Mouse (Mus musculus) activated CD4-positive, CD25-positive, alpha-beta regulatory T cell, adult 4 months (primary cell): Measurements from ENCODE around the gene Lair1. TPM values are rescaled to one million over a fixed set of nuclear protein-coding genes. Genes with fewer than 3 reads are reported as not detected.
"Not testable (repeated sequence)": the region's sequence is repeated elsewhere in the genome, so short reads cannot be mapped to it uniquely, and the experiment has no call there.

Experiments
- ATAC-seq: one replicate; pipeline ENCODE4 v1.8.0; 2017
- polyA plus RNA-seq, 2 experiments: library from polyadenylated mRNA; unstranded; fragments of 100-300 nt; shearing (Covaris generic); gene quantifications; one replicate each; pipeline ENCODE4 v1.2.1; 2017

Gene Lair1
- polyA plus RNA-seq, result 1 to 10 TPM; 5.3 to 6.9 TPM

DNA sequence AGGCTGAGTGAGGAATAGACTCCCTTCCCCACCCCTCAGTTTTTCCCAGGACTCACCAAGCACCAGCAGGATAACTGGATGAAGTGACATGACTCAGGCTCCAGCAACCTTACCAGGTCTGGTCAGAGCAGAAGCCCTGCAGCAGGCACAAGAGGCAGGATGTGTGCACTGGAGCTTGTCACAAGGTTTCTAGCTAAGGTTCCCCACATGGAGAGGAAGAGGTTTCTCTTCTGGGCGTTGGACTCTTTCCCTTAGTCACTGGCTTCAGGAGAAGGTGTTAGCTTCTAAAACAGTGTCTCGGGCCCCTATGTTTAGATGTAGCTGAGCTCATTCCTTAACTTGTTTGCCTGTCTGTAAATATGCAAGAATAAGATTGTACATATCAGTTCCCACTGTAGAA lies at the start of gene Lair1:
Lair1 (minus strand) TSS at position 192 of the 400 bp plus-strand sequence.
- peak; percentile 81 for ATAC-seq

GRCm38 (mm10) chr7:4111766-4112165 lies 48.8 kb upstream of the Lair1 start:
- no peak for ATAC-seq

DNA sequence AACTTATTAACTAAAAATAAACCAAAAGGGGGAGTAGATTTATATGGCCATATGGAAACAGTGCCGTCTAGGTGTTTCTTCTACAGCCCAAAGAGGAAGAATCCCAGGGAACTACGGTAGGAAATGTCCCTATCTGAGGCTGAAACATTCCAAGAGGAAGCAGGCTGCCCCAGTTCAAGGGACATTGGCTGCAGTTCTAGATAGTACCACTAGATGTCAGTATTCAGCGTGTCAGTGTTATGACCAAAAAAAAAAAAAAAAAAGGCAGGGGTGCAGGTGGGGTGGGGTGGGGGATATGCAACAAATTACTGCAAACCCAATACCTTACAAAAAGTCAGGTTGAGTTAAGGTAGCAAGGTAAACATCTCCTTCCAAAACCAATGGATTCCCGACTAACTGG lies 40.4 kb upstream of the Lair1 start:
- ATAC-seq, result no peak

GRCm38 (mm10) chr7:4101144-4101543 lies 38.1 kb upstream of the Lair1 start:
- ATAC-seq, result no peak

GRCm38 (mm10) chr7:4098832-4099231 lies 35.8 kb upstream of the Lair1 start:
- no peak for ATAC-seq

GRCm38 (mm10) chr7:4098301-4098700 lies 35.3 kb upstream of the Lair1 start:
- ATAC-seq, result no peak

DNA sequence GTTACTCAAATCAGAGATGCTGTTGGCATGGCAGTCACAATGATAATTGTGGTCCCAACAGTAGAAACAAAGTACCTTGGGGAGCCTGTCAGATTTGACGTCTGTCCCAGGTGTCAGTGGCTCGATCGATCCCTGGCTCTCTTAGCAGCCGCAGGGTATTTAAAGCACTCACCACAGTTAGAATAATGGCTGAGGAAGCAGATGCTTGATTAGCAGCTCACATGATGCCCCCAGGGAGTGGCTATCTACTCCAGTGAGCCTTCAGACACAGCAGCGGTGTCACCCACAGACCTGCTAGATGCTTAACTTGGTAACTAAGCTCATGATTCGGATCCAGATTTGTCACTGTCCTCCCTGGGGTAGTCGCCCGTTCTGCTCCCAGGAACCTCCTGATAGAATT lies 28.2 kb upstream of the Lair1 start:
- ATAC-seq, result no peak

GRCm38 (mm10) chr7:4088679-4089078 lies 25.7 kb upstream of the Lair1 start:
- ATAC-seq, result no peak

GRCm38 (mm10) chr7:4087896-4088480 lies 25.0 kb upstream of the Lair1 start:
- ATAC-seq, result no peak

GRCm38 (mm10) chr7:4087238-4087895 lies 24.4 kb upstream of the Lair1 start:
- no peak for ATAC-seq

DNA sequence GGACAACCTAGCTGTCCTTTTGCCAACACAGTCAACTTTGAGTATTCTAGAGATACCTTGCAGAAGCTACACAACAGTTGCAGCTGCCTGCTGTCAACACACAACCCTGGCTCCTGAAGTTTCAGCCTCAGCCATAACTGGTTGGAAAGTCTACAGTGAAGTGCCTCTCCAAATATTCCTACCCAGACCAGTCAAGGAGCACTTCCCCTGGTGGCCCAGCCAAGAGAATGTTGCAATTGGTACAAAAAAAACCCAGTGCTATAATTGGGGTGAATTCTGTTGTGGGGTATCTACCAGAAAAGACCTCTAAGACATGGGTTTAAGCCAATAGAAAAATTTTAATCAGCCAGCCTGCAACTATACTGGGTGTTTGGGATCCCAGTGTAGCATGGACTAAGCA lies 22.6 kb upstream of the Lair1 start:
- no peak for ATAC-seq

DNA sequence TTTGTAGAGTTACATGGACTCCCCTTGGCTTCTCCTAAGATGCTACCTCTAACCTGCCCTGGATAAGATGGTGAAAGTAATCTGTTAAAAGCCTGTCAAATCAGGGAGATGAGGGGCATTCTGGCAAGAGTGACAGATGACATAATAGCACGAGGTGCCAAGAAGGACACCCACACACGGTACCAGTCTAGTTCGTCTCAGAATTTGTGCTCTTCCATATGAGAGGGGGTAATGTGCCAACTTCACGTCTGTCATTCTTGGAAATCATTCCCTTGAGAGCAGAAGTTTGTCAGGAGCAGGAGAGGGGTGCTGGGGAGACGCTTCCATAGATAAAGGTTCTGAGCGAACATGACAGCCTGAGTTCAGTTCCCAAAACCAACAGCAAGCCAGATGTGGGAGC lies 21.2 kb upstream of the Lair1 start:
- no peak for ATAC-seq

GRCm38 (mm10) chr7:4082804-4083203 lies 19.8 kb upstream of the Lair1 start:
- peak; percentile 94 for ATAC-seq

GRCm38 (mm10) chr7:4081706-4082105 lies 18.7 kb upstream of the Lair1 start:
- ATAC-seq, result no peak

DNA sequence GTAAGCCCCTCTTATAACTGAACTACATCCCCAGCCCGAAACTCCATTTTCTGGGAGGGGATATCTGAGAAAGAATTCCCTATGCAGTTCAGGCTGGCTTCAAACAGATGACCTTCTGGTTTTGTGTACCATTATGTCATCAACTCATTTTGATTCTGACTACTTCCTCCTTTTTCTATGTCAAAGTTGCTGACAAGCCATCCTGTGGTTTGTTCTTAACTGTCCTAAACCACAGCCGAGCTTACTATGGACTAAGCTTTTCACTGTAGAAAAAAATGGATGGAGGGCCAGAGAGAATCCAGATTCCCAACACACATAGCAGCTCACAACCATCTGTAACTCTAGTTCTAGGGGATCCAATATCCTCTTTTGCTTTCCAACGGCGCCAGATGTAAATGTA lies 17.5 kb upstream of the Lair1 start:
- ATAC-seq, result no peak

DNA sequence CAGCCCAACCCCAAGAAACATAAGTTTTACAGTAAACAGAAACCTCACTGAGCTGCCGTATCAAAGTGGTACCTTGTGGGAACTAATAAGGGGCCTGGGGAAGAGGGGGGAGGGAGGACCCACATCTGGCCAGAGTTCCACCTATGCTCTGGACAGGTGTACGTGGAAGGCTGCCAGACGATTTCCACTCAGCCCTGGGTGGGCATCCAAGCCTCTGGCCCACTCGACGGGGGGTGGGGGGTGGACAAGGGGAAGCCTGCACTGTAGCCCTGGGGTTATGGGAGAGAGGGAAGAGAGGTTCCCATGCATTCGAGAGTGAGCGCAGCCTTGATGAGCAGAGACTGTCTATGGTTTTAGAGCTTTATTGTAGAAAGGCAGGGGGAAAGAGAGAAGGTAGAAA lies 16.5 kb upstream of the Lair1 start:
- ATAC-seq, result no peak

DNA sequence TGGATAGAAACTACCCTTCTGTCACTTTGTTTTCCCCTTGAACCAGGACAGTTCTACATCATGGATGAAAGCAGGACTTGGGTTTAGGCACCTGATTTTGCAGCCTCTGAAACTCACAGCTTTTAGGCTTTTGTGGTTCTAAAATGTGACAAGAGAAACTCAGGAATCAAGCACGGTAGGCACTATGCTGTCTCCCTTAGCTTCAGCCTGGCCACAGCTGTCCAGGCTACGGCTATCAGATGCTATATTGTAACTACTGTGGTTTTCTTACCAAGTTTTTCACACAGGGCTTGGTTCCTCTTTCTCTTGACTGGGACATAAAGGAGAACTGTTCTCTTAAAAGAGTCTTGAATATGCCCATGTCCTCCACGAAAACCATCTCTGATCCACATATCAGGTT lies 10.1 kb upstream of the Lair1 start:
- ATAC-seq, result no peak

DNA sequence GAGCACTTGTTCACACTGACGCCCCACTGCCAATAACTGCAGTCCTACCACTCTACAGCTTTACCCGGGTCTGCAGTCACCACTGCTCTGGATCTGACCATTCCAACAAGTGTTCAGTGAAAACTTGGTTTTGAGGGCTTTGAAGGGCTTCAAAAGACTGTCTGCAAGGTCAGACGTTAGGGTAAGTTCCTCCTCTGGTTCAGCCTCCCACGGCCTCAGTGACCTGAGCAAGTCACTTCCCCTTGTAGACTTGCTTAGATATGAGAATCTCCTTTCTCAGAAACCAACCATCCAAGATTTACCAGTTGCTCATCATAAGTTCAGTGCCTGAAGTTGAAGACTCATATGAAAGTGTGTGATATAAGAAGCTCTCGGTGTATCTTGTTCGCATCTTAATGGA lies 8.1 kb upstream of the Lair1 start:
- no peak for ATAC-seq

GRCm38 (mm10) chr7:4063714-4064425 lies 866 bp upstream of the Lair1 start:
- no peak for ATAC-seq

- ATAC-seq, result not testable (repeated sequence)
Measured at GRCm38 (mm10) chr7:4060602-4061188, 2.3 kb downstream of the Lair1 start.

GRCm38 (mm10) chr7:4026794-4027421 lies 36.1 kb downstream of the Lair1 start:
- ATAC-seq, result peak; percentile 49

- ATAC-seq, result not testable (repeated sequence)
Measured at GRCm38 (mm10) chr7:4004636-4005035, 58.4 kb downstream of the Lair1 start.

- ATAC-seq, result not testable (repeated sequence)
Measured at GRCm38 (mm10) chr7:4003996-4004395, 59.0 kb downstream of the Lair1 start.
